Mouse (Mus musculus) liver, embryonic 14.5 days (tissue): ENCODE results near the gene Mtmr12. TPM values are rescaled to one million over a fixed set of nuclear protein-coding genes. Genes with fewer than 3 reads are reported as not detected.

Experiments used
- ATAC-seq: fragments of 200-750 bp; cut with Nextera tagmentation; 2 replicates; pipeline ENCODE4 v1.8.0; 2017; ENCODE audit warnings: moderate number of reproducible peaks, mild to moderate bottlenecking, moderate library complexity; ENCODE audit not compliant: insufficient read depth
- DNase-seq, 3 experiments: peaks; one replicate each; pipeline ENCODE4 v3.0.0-alpha.2; 2012 to 2013; ENCODE audit warnings: low read depth in 3 of 3, low spot score in 3 of 3
- H3K27ac ChIP-seq: fragments of 300-500 bp; sonication (generic); 2 replicates; pipeline ENCODE4 v1.5.1; 2014; ENCODE audit warnings: moderate library complexity, mild to moderate bottlenecking, control low read depth, inconsistent platforms
- H3K27me3 ChIP-seq: fragments of 300-500 bp; sonication (generic); 2 replicates; pipeline ENCODE4 v1.6.1; 2014; ENCODE audit warnings: mild to moderate bottlenecking, low read length, moderate library complexity; ENCODE audit not compliant: control insufficient read depth, insufficient read depth
- H3K36me3 ChIP-seq: fragments of 300-500 bp; sonication (generic); replicated peaks from 2 replicates; pipeline ENCODE4 v1.6.1; 2014; ENCODE audit warnings: low read depth; ENCODE audit not compliant: control insufficient read depth, insufficient read depth
- H3K4me1 ChIP-seq, 2 experiments: fragments of 200-500 bp in 1 of 2; fragments of 300-500 bp in 1 of 2; sonication (generic) in 1 of 2; replicated peaks; 2 replicates each; pipeline ENCODE4 v1.6.1; 2012 to 2014; ENCODE audit warnings: antibody characterized with exemption in 1 of 2, inconsistent platforms in 1 of 2, low read length in 1 of 2; ENCODE audit not compliant: control insufficient read depth in 2 of 2, insufficient read depth in 2 of 2
- H3K4me2 ChIP-seq: fragments of 300-500 bp; sonication (generic); 2 replicates; pipeline ENCODE4 v1.6.1; 2014; ENCODE audit warnings: low read depth, mild to moderate bottlenecking, control low read depth, moderate library complexity
- H3K4me3 ChIP-seq, 2 experiments: fragments of 200-500 bp in 1 of 2; fragments of 300-500 bp in 1 of 2; sonication (generic) in 1 of 2; 2 replicates each; pipeline ENCODE4 v1.5.1; 2012 to 2014; ENCODE audit warnings: low read depth in 2 of 2, low read length in 2 of 2, mild to moderate bottlenecking in 2 of 2, control low read depth in 1 of 2, inconsistent platforms in 1 of 2, moderate library complexity in 1 of 2; ENCODE audit not compliant: insufficient read depth in 1 of 2
- H3K9ac ChIP-seq: fragments of 300-500 bp; sonication (generic); replicated peaks from 2 replicates; pipeline ENCODE4 v1.6.1; 2014; ENCODE audit warnings: mild to moderate bottlenecking, control low read depth, moderate library complexity
- H3K9me3 ChIP-seq: fragments of 300-500 bp; sonication (generic); 2 replicates; pipeline ENCODE4 v1.6.1; 2016; ENCODE audit warnings: low read length, mixed read lengths; ENCODE audit not compliant: control insufficient read depth
- CTCF ChIP-seq: IDR thresholded peaks from 2 replicates; pipeline ENCODE4 v1.5.1; 2016; ENCODE audit warnings: antibody characterized with exemption, low read depth, control low read depth
- EP300 ChIP-seq: IDR thresholded peaks from 2 replicates; pipeline ENCODE4 v1.6.1; 2016; ENCODE audit warnings: antibody characterized with exemption, low read depth
- WGBS: fragments of 180-500 bp; shearing (Covaris S2); extraction: QIAGEN DNeasy Blood & Tissue Kit; methylation state at CpG from one replicate; pipeline ENCODE4 v1.1.7; 2014; ENCODE audit not compliant: insufficient replicate concordance; 5-methylcytosine and 5-hydroxymethylcytosine counted together
- microRNA counts: library from miRNA; unstranded; fragments of <30 nt; microRNA quantifications from one replicate; lab custom pipeline; 2016
- microRNA-seq: library from miRNA; unstranded; fragments of <30 nt; microRNA quantifications from one replicate; pipeline ENCODE4, GENCODE M21; 2016
- polyA plus RNA-seq, 2 experiments: library from polyadenylated mRNA; depleted of rRNA in 1 of 2; stranded (reverse) in 1 of 2; unstranded in 1 of 2; fragments of >200 nt; fragmentation: Nextera tagmentation in 1 of 2; extraction: Ambion mirVana in 1 of 2; gene quantifications; 2 replicates each; pipeline versions ENCODE4 v1.2.1 to v1.2.3; 2012 to 2014

Mtmr12 gene
- polyA plus RNA-seq, 2 experiments = 6.4 to 7.2 TPM

GRCm38 (mm10) chr15:12320441-12321090 is 115.7 kb downstream of the Mtmr12 start:
- DNase-seq = no peak
- H3K27ac ChIP-seq = no peak overlapping the region; the same call in 1 of the 2 replicates
- ATAC-seq = peak; percentile 31; the same call in 1 of the 2 replicates

GRCm38 (mm10) chr15:12321091-12321787 is 116.4 kb downstream of the Mtmr12 start, which contains the start of gene Golph3:
Gene Golph3, plus strand, starts transcription at chr15:12321450.
- H3K36me3 ChIP-seq = no peaks in the 10 kb centered on the region
- no peaks in the 10 kb centered on the region for H3K27me3 ChIP-seq
- DNase-seq (peak; percentile 83 to 85 (median 85)), ATAC-seq (peak; percentile 85)
- peak within 1 kb of the TSS; percentile 82 for H3K9ac ChIP-seq
- WGBS = under 1% methylated on average over 74 of the region's 74 CpGs
- peak within 1 kb of the TSS; percentile 76 to 99 for H3K4me3 ChIP-seq
- no peaks in the 10 kb centered on the region for H3K9me3 ChIP-seq
- no peak for TF ChIP-seq EP300
- no peak for TF ChIP-seq CTCF
- H3K27ac ChIP-seq = peak within 1 kb of the TSS; percentile 73
- H3K4me1 ChIP-seq = peaks cover 13 to 21% of the 10 kb centered on the region in 2 experiments
- peak within 1 kb of the TSS; percentile 75 for H3K4me2 ChIP-seq

More at GRCm38 (mm10) chr15:12320441-12321090, 115.7 kb downstream of the Mtmr12 start:
- Histone ChIP-seq H3K27me3 (no peaks in the 10 kb centered on the region), H3K4me3 (peak overlapping the region; percentile 76 to 95), H3K4me1 (peaks cover 13 to 16% of the 10 kb centered on the region in 2 experiments), H3K9ac (peak overlapping the region; percentile 71), H3K36me3 (no peaks in the 10 kb centered on the region), H3K9me3 (no peaks in the 10 kb centered on the region), H3K4me2 (peak overlapping the region; percentile 75)
- no peak for TF ChIP-seq EP300
- no peak for TF ChIP-seq CTCF
- WGBS = 2% methylated on average over 22 of the region's 22 CpGs

- DNase-seq = no peak
- no peaks in the 10 kb centered on the region for H3K9me3 ChIP-seq
- peak; percentile 49 for ATAC-seq
These were observed 117.2 kb downstream of the Mtmr12 start, which contains the start of gene 1810049J17Rik for GRCm38 (mm10) chr15:12321788-12322621. Gene 1810049J17Rik, minus strand, starts transcription at chr15:12321899.

GRCm38 (mm10) chr15:12322676-12323402 is 118.0 kb downstream of the Mtmr12 start:
- Histone ChIP-seq H3K27ac (peak overlapping the region; percentile 73), H3K4me3 (peak overlapping the region; percentile 76 to 99), H3K27me3 (no peaks in the 10 kb centered on the region), H3K4me1 (peaks cover 8 to 18% of the 10 kb centered on the region in 2 experiments), H3K36me3 (no peaks in the 10 kb centered on the region), H3K9me3 (no peaks in the 10 kb centered on the region), H3K9ac (peak overlapping the region; percentile 82), H3K4me2 (peak overlapping the region; percentile 72)
- WGBS = 15% methylated on average over 9 of the region's 9 CpGs
- TF ChIP-seq EP300 (no peak), CTCF (no peak)
- no peak for ATAC-seq
- DNase-seq = no peak

More at GRCm38 (mm10) chr15:12321788-12322621, 117.2 kb downstream of the Mtmr12 start, which contains the start of gene 1810049J17Rik:
- H3K4me3 ChIP-seq = peak within 1 kb of the TSS; percentile 76 to 99
- under 1% methylated on average over 58 of the region's 70 CpGs for WGBS
- H3K4me2 ChIP-seq = peak within 1 kb of the TSS; percentile 75
- peak within 1 kb of the TSS; percentile 73 for H3K27ac ChIP-seq
- no peaks in the 10 kb centered on the region for H3K27me3 ChIP-seq
- TF ChIP-seq CTCF = no peak
- TF ChIP-seq EP300 = no peak
- H3K36me3 ChIP-seq = no peaks in the 10 kb centered on the region
- H3K9ac ChIP-seq = peak within 1 kb of the TSS; percentile 82
- peaks cover 10 to 20% of the 10 kb centered on the region in 2 experiments for H3K4me1 ChIP-seq

MicroRNA genes within 50 kb of the gene (microRNA counts, 519-probe panel; counts per million panel counts)
- microRNA mmu-miR-1898 (lab: Ali Mortazavi, UCI) = 69.9 counts per million

Small RNAs within 50 kb of the gene (microRNA-seq; reads per million reads assigned to microRNA genes)
- gene Mir1898 = not detected

Other genes starting within 250 kb of the Mtmr12 start
- gene Sub1, start 208.0 kb upstream of the Mtmr12 start, polyA plus RNA-seq (2012; rRNA removed) = 35.1 and 104 TPM in 2 replicates
- 289 and 301 TPM in 2 replicates for gene Sub1, start 208.0 kb upstream of the Mtmr12 start, polyA plus RNA-seq (2014; fragmentation: Nextera tagmentation; extraction: Ambion mirVana)
- 17.8 and 21.8 TPM in 2 replicates for gene Zfr, start 87.2 kb upstream of the Mtmr12 start, polyA plus RNA-seq (2012; rRNA removed)
- gene Zfr, start 87.2 kb upstream of the Mtmr12 start, polyA plus RNA-seq (2014; fragmentation: Nextera tagmentation; extraction: Ambion mirVana) = 42.2 and 49.5 TPM in 2 replicates
- 33.8 and 35.2 TPM in 2 replicates for gene Golph3, start 116.4 kb downstream of the Mtmr12 start, polyA plus RNA-seq (2012; rRNA removed)
- 58.4 and 60.9 TPM in 2 replicates for gene Golph3, start 116.4 kb downstream of the Mtmr12 start, polyA plus RNA-seq (2014; fragmentation: Nextera tagmentation; extraction: Ambion mirVana)
- gene 1810049J17Rik, start 116.9 kb downstream of the Mtmr12 start, polyA plus RNA-seq (2012; rRNA removed) = not detected in 2 replicates
- 2.3 and 3.1 TPM in 2 replicates for gene 1810049J17Rik, start 116.9 kb downstream of the Mtmr12 start, polyA plus RNA-seq (2014; fragmentation: Nextera tagmentation; extraction: Ambion mirVana)